Mouse (Mus musculus): Measurements from ENCODE around the gene Safb.

Safb gene

DNA sequence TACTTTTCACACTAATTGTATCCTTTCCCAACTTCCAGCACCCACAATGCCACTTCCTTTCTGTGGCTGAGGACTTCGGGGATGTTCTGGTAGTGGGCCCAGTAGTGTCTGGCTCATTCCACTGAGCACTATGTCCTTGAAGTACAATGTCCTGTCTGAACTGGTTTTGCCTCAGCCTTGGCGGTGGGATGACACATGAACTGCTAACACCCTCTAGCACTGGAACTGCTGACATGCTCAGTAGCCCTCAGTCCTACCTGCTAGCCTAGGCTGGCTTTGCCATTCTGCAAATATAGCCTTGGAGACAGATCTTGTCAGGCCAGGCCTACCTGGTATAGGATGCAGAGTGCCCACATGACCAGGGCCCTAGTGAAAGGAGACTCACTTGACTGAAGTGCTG is 22.8 kb upstream of the Safb start:
- no peak for DNase-seq

DNA sequence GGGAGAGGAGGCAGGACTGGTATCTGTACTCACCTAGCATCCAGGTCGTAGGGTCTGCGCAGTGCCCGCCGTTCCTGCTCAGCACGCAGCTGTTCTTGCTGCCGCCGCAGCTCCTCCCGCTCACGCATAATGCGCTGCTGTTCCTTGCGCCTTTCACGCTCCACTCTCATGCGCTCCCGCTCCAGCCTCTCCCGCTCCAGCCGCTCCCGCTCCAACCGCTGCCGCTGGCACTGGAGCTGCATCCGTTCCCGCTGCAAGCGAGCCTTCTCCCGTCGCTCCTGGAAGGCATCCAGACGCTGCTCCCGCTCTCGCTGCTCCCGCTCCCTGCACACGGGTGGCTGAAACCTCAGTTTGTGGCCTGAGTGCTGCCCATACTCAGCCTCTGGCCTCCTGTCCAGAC is 18.3 kb upstream of the Safb start:
- peak in 1 of 2 experiments; percentile 52 for DNase-seq

DNA sequence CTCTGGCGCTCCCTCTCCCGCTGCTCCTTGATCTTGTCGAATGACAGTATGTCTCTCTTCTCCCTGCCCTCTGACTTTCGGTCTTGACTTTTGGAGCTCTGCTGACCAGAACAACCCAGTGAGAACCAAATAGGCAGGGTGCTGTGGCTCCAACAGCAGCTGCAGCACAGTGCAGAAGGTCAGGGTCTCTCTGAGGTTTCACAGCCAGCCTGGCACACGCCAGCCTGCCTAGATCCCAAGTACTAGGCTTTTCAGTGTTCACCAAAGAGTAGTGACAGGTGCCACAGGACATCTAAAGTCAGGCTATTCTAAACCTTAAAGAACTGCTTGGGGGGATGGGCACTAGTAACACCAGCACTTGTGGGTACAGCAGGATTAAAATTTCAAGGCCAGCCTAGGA is 17.7 kb upstream of the Safb start:
- no peak for DNase-seq

GRCm38 (mm10) chr17:56567370-56567769 is 17.3 kb upstream of the Safb start:
- no peak for DNase-seq

- no peak for DNase-seq
These were observed 14.3 kb upstream of the Safb start for GRCm38 (mm10) chr17:56570287-56570686.

GRCm38 (mm10) chr17:56572154-56572553 is 12.5 kb upstream of the Safb start:
- peak in 1 of 2 experiments; percentile 48 for DNase-seq

DNA sequence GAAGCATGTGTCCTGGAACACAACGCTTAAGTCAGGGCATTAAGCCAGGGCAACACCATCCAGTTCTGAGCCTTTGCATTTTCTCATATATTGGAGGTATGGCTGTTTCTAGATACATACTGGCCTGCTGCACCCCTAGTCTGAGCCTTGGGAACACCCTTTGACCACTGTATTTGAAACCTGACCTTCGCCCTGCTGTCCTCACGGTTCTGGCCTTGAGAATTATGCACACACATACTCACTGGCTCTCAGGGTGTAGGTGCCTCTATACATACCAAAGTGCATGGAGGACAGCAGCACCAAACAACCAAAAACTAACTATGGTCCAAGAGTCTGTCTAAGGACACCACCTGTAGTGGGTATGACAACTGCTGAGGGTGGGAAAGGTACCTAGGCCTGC is 11.7 kb upstream of the Safb start:
- no peak for DNase-seq

GRCm38 (mm10) chr17:56583071-56583470 is 1.6 kb upstream of the Safb start:
- DNase-seq: no peak

- DNase-seq: peak; percentile 28 to 73
These were observed 891 bp upstream of the Safb start for GRCm38 (mm10) chr17:56583611-56584256.

- DNase-seq: peak in 1 of 2 experiments; percentile 71
These were observed 671 bp downstream of the Safb start for GRCm38 (mm10) chr17:56585171-56585821.

GRCm38 (mm10) chr17:56587773-56588172 is 3.1 kb downstream of the Safb start:
- DNase-seq: no peak

GRCm38 (mm10) chr17:56588921-56589320 is 4.3 kb downstream of the Safb start:
- DNase-seq: no peak

GRCm38 (mm10) chr17:56592553-56592952 is 7.9 kb downstream of the Safb start:
- no peak for DNase-seq

DNA sequence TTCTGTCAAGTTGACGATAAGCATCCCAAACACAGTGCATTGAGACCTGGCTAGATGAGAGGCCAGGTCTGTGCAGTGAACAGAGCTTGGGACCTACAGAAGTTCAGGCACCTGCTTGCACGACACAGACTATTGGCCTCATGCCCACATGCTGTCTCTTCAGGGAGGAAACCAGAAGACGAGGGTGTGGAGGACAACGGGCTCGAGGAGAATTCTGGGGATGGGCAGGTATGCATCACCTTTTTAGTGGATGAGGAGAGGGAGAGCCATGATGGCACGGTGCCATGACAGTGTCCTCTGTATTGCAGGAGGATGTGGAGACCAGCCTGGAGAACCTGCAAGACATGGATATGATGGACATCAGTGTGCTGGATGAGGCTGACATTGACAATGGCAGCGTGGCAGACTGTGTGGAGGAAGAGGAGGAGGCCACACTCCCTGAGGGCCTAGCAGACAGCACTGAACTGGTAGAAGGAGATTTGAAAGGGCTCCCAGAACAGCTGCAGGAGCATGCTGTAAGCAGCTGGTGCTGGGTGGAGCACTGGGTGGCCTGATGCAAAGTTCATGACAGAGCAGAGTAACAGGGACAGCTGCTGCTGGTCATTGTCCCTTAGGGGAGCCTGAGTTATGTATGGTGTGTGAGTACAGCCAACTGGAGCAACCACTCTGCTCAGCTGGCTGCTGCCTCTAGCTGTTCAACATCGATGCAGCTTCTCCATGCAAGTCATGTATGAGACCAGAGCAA is 9.1 kb downstream of the Safb start:
- DNase-seq: peak; percentile 48 to 57

DNA sequence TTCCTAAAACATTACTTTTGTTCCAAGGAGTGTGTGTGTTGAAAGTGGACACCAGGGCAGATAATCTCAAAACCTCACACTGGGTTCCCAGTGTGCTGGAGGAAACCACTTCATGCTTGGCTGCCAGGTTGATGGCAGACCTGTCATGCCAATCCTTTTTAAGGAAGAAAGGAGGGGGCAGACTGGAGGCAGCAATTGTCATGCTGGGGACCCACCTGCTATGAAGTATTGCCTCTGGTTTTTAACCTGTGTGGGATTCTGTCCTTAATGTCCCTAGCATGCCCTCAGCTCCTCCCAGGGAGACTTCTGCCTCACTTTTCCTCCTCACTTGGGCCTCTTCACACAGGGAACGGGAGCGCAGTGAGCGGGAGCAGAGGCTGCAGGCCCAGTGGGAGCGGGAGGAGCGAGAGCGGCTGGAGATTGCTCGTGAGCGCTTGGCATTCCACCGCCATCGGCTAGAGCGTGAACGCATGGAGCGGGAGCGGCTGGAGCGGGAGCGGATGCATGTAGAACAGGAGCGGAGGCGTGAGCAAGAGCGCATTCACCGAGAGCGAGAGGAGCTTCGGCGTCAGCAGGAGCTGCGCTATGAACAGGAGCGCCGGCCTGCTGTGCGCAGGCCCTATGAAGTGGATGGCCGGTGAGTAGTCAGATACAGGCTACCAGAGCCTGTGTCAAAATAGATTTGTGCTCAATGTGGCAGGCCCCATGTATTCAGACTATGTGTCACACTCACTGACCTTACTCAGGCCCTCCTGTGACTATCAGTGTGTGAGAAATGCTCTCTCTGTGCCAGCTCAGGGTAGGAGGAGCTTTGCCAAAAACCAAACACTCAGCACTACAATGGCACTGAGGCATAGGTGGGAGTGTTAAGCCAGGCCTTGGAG is 18.8 kb downstream of the Safb start:
- peak; percentile 71 for DNase-seq

DNA sequence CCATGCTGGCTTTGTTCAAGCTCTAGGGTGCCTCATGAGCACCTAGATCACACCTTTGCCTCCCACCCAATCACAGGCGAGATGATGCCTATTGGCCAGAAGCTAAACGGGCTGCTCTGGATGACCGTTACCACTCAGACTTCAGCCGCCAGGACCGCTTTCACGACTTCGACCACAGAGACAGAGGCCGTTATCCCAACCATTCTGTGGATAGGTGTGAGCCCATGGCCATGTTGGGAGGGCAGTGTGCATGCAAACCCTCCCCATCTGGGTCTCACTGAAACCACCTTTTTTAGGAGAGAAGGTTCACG is 19.4 kb downstream of the Safb start:
- peak in 1 of 2 experiments; percentile 15 for DNase-seq

GRCm38 (mm10) chr17:56604422-56604821 is 19.8 kb downstream of the Safb start:
- DNase-seq: no peak

DNA sequence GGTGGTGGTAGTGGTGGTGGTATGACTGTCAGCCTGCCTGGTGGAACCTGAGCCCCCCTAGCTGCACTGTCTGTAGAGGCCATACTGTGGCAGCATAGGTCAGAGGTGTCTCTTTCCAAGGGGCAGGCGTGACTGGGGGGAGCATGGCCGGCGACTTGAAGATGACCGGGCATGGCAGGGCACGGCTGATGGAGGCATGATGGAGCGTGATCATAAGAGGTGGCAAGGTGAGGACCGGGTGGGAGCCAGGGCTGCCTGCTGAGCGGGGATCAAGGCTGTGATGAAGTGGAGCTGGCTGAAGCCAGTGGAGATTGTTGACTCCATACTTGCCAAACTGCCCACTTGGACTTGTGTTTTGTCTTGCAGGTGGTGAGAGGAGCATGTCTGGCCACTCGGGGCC is 20.8 kb downstream of the Safb start:
- DNase-seq: peak in 1 of 2 experiments; percentile 13

GRCm38 (mm10) chr17:56607521-56608062 is 23.0 kb downstream of the Safb start:
- peak in 1 of 2 experiments; percentile 44 for DNase-seq

GRCm38 (mm10) chr17:56608699-56609098 is 24.1 kb downstream of the Safb start:
- peak in 1 of 2 experiments; percentile 52 for DNase-seq

DNA sequence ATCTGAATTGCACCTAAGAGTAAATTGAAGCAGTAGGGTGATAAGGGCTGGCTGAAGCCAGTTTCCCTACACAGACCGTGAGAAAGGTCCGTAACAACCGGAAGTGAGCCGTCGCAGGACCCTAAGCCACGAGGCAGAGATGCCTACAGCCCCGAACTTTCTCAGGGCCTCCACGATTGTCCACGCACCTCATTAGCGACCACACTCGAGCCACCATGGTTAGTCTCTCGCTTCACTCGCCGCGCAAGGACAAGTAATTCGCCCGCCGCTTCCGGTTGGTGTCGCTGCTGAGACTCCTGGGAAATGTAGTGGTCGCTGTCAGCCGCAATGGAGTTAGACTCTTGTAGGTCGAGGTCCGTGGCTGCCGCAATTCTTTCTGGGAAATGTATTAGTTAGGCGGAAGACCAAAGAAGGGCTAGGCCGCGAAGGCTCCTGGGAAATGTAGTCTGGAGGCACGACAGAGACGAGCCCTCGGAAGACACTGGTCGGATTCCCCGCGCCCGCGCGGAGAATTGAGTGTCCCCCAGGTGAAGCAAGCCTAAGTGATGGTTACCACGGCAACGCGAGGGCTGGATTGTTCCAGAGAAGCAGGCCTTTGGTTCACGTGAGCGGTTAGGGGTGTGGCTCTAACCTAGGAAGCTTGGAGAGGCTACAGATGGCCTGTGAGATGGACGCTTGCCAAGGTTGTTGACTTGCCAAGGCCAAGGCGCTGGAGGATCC is 25.0 kb downstream of the Safb start, which contains the start of gene 2410015M20Rik:
Gene 2410015M20Rik, minus strand, starts transcription at position 320 of the 720 bp plus-strand sequence.
- peak; percentile 96 for DNase-seq

DNA sequence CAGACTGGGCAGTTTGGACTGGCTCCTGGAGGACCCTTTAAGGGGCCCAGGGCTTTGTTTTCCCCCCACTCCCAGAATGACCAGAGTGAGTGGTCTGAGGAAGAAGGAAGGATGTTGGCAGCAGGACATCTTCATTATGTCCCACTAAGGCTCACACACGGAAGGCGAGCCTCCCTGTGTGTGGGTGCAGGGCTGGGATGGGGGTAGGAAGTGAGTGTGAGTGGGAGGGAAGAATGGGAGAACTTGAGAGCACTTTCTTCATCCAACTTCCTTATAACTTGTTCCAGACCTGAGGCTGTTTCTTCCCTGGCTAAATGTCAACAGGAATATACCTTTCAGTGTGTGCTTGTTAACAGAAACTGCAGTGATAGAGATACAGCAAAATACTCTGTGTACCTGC is 26.7 kb downstream of the Safb start:
- no peak for DNase-seq
